Mouse (Mus musculus) Muller cell, postnatal 12 days (primary cell): ENCODE measurements around the gene Prima1.

ENCODE experiments used
- DNase-seq: peaks from one replicate; pipeline ENCODE4 v3.0.0-alpha.2; 2015; ENCODE audit errors: inconsistent ontology term

The Prima1 gene

GRCm38 (mm10) chr12:103155406-103155805, 86.5 kb downstream of the Prima1 start:
- DNase-seq = no peak

- DNase-seq = no peak
Measured at GRCm38 (mm10) chr12:103154927-103155326, 87.0 kb downstream of the Prima1 start.

- DNase-seq = no peak
Measured at GRCm38 (mm10) chr12:103150247-103150646, 91.7 kb downstream of the Prima1 start.
